Mouse (Mus musculus) kidney, postnatal 25 days (tissue): ENCODE data around the gene Pak3.

Experiments used
- DNase-seq, 2 experiments: peaks; one replicate each; pipeline ENCODE4 v3.0.0; 2021; ENCODE audit warnings: mixed read lengths in 2 of 2

Pak3 gene

GRCm38 (mm10) chrX:143664221-143665150 lies 146.1 kb downstream of the Pak3 start:
- peak in 1 of 2 experiments; percentile 2 for DNase-seq

DNA sequence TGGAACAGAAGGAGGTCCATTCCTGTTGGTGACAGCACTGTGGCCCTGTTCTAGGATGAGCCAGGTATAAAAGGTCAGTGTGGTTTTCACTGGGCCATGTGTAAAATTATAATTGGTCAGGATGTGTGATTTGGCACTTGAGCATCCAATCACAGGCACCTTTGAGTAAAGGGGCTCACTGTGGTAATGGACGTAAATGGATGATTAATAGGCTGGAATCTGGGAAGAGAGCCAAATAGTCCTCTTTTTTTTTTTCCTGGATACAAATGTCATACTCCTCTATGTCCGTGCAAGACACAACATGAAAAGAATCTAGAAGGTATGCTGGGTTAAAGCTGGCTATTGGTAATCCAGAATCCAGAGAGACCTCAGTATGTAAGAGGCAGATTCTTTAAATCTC lies 147.4 kb downstream of the Pak3 start:
- no peak for DNase-seq

DNA sequence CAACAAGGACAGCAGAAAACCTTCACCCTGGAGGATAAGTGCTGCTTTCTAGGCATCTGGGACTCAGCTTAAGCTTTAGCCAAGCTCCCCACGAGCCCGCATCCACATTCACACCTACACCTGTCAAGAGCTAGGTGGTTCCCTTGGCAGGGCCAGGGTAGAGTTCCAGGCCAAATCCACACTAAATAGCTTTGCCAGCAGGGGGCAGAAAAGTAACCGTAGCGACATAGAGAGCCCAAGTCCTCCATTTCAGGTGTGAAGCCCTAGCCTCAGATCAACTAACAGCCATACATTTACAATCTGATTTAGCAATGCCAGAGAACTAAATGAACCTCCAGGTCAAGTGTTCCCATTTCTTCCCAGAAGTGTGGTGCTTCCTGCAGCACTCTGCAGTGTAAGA lies 148.6 kb downstream of the Pak3 start:
- DNase-seq, result peak in 1 of 2 experiments; percentile 4

GRCm38 (mm10) chrX:143668242-143668641 lies 149.9 kb downstream of the Pak3 start:
- peak in 1 of 2 experiments; percentile 21 for DNase-seq

GRCm38 (mm10) chrX:143678566-143678965 lies 160.2 kb downstream of the Pak3 start:
- no peak for DNase-seq

DNA sequence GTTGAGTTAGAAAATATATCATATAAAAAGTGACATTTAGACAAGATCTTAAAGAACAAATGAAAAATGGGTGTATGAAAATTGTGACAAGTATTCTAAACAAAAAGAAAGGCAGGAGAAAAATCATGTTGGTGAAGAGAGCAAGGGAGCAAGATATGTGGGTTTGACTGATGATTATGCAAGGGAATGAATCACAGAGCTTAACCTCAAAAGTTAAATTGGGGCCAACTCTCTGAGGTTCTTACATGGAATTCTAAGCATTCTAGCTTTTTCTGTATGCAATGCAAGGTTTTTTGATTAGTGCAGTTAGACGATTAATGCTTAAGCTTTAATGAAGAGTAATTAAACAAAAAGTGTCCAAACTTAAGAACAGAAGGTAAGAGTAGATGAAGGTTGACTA lies 203.9 kb downstream of the Pak3 start:
- DNase-seq, result no peak

DNA sequence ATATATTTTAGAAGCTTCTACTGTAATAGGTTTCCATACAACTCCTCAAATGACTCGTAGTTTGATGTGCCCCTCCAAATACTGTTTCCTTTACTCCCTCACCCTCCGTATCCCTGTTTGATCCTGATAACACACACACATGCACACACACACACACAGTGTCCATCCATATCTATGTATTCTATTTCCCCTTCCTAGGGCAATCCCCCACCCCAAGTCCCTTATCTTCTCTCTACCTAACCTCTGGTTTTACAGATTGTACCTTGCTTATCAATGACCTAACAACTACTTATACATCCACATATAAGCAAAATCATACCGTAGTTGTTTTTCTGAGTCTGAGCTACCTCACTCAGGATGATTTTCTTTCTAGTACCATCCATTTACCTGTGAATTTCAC lies 207.0 kb downstream of the Pak3 start:
- DNase-seq, result no peak

DNA sequence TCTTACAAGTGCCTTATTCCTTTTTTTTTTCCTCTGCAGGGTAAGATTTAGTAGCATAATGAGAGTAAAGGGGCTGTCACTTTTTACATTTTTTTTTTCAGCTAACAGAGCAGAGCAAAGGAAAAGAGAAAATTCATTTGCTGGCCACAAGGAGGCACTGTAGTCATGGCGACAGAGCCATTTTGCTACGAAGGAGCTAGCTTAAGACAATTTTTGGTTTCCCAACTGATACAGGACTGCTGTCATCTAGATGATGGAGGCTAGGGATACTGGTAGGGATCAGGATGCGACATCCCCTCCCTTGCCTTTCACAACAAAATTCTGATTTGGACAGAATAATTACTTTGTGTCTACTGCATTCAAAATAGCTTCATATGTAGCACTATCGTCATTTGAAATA lies 217.6 kb downstream of the Pak3 start:
- DNase-seq, result peak; percentile 1 to 20

GRCm38 (mm10) chrX:143739171-143739570 lies 220.8 kb downstream of the Pak3 start:
- peak; percentile 32 to 37 for DNase-seq

DNA sequence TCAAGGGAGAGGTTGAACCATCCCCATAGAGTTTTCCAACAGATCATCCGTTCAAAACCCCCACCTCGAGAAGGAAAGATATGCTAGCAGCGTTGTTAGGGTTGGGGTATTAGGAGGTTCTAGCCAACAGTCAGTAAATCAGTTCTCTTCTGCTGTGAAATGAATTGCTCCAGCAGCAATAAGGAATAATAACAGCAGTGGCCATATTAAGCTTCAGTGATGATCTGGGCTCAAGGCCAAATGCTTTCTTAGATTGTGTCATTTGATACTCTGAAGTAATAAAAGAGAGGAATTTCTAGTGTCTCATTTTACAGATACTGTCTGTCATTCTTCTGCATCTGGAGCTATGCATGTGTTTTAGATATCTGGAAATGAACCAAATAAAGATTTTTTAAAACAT lies 244.2 kb downstream of the Pak3 start:
- DNase-seq, result no peak

DNA sequence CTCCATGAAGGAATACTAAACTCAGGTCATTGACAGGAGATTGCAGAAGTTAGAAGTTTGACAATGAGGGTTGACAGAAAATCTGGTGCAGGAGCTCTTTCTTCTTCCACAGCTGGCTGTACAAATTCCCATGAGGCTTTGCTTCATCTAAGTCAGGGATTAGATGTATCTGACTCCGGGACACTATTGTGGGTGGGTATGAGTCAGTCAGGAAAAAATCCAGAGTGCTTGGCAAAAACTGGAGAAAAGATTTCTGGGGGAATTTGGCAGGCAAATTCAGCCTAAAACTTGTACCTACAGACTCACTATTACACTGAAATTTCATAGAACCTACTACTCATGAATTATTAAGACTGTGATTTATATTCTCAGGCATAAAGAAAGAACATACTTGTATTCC lies 297.6 kb downstream of the Pak3 start:
- no peak for DNase-seq

DNA sequence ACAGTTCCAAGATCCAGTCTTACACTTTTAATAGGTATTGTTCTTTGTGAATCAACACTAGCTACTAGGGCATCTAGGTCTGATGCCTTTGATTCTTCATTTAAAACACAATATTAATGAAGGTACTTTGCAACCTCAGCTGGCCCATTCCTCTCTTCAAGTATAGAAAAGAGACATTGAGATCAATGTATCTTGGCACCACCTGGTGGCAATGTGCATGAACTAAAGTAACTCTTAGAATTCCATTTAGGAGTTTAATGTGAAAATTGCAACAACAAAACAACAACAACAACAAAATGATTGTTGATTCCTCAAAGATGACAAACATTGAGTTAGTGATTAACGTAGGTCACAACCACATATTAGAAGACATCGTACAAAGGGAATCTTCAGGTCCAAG lies 300.6 kb downstream of the Pak3 start:
- peak in 1 of 2 experiments; percentile 4 for DNase-seq

DNA sequence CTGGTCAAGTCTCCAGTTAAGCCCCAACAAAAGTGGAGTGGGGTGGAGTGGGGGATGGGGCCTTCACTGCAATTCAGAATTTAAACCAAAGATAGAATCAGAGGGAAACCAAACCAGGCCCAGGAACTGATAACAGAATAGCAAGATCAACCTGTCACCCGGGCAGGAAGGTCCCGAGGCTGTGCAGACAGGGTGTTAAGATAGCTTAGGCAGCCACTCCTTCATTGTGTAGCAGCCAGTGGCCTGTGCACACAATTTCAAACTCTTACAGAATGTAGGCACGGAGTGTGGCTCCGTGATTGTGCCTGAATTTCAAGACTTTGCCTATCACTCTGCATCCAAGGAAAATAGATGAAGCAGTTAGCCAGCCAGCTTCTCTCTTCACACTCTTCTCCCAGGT lies 308.1 kb downstream of the Pak3 start:
- DNase-seq, result no peak

DNA sequence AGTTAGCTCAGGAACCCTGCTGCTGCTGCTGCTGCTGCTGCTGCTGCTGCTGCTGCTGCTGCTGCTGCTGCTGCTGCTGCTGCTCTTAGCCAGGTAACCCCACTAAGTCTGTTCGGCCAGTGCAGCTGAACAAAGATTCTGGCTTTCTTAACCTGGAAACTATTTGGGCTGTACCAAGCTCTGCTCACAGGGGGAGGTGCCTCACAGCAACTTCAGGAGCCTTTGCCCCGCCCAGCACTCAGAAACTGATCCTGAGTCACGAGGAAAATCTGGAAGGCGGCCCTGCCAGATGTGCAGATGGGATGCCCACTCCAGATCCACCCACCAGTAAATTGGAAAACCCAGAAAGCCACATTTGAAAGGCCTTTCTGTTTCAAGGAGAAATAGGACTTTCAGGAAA lies 308.8 kb downstream of the Pak3 start, which contains the start of gene Capn6:
TSS of gene Capn6 (minus strand) at position 203 of the 400 bp plus-strand sequence.
- peak; percentile 25 to 48 for DNase-seq

- no peak for DNase-seq
Measured at GRCm38 (mm10) chrX:143846637-143847036, 328.2 kb downstream of the Pak3 start.
